Mouse (Mus musculus) CH12.LX (cell line): ENCODE measurements at regions not wholly inside any gene's neighbourhood (a gene's known extent, or its start where the extent isn't known, plus 50 kb on each side); places are given as distances from the start of the nearest gene placed in this dataset.

ENCODE experiments used
- DNase-seq: peaks from one replicate; pipeline ENCODE4 v3.0.0-alpha.2; 2013; ENCODE audit errors: extremely low read depth
- H3K27ac ChIP-seq: 2 replicates; pipeline ENCODE4 v1.5.1; 2012; ENCODE audit warnings: low read depth, mild to moderate bottlenecking, control low read depth, moderate library complexity; ENCODE audit not compliant: insufficient read depth
- H3K27me3 ChIP-seq: replicated peaks from 2 replicates; pipeline ENCODE3; 2012; ENCODE audit warnings: inconsistent platforms
- H3K36me3 ChIP-seq, 2 experiments: replicated peaks in 1 of 2; 2 replicates each; pipeline versions ENCODE3 to v1.6.1; 2012; ENCODE audit warnings: inconsistent platforms in 1 of 2, low read length in 1 of 2, mild to moderate bottlenecking in 1 of 2, mixed read lengths in 1 of 2, moderate library complexity in 1 of 2; ENCODE audit not compliant: control insufficient read depth in 1 of 2, insufficient read depth in 1 of 2
- H3K4me1 ChIP-seq, 2 experiments: 2 replicates each; pipeline ENCODE4 v1.6.1; 2012; ENCODE audit warnings: inconsistent platforms in 1 of 2, moderate library complexity in 1 of 2; ENCODE audit not compliant: insufficient read depth in 2 of 2, control insufficient read depth in 1 of 2
- H3K4me2 ChIP-seq: 2 replicates; pipeline ENCODE4 v1.6.1; 2012; ENCODE audit warnings: low read depth, mild to moderate bottlenecking, control low read depth; ENCODE audit not compliant: poor library complexity, insufficient read depth, severe bottlenecking
- H3K4me3 ChIP-seq, 3 experiments: fragments of 150-350 bp in 1 of 3; sonication (generic) in 1 of 3; replicated peaks in 1 of 3; 2 replicates each; pipeline versions ENCODE3 to v1.5.1; 2011 to 2012; ENCODE audit warnings: low read depth in 2 of 3, low read length in 2 of 3, mild to moderate bottlenecking in 2 of 3, moderate library complexity in 2 of 3, control low read depth in 1 of 3, improper control_type of control experiment in 1 of 3, inconsistent platforms in 1 of 3, mixed read lengths in 1 of 3; ENCODE audit not compliant: poor library complexity in 1 of 3
- H3K79me2 ChIP-seq: replicated peaks from 2 replicates; pipeline ENCODE4 v1.6.1; 2012; ENCODE audit warnings: mild to moderate bottlenecking, moderate library complexity; ENCODE audit not compliant: control insufficient read depth, poor library complexity, insufficient read depth, severe bottlenecking; ENCODE audit errors: extremely low read depth
- H3K9ac ChIP-seq: 2 replicates; pipeline ENCODE4 v1.6.1; 2012; ENCODE audit warnings: low read depth, mild to moderate bottlenecking, control low read depth, moderate library complexity; ENCODE audit not compliant: insufficient read depth
- H3K9me3 ChIP-seq: replicated peaks from 2 replicates; pipeline ENCODE3; 2012; ENCODE audit warnings: low read length, inconsistent platforms, mixed read lengths
- CHD1 ChIP-seq: IDR thresholded peaks from 2 replicates; pipeline ENCODE4 v1.6.1; 2012; ENCODE audit warnings: low read depth, low read length, improper control_type of control experiment, inconsistent platforms
- CHD2 ChIP-seq: IDR thresholded peaks from 2 replicates; pipeline ENCODE4 v1.6.1; 2011; ENCODE audit warnings: low read length, improper control_type of control experiment
- E2F4 ChIP-seq: IDR thresholded peaks from 2 replicates; pipeline ENCODE4 v1.6.1; 2011; ENCODE audit warnings: low read depth, low read length, improper control_type of control experiment; ENCODE audit not compliant: insufficient replicate concordance
- EP300 ChIP-seq: IDR thresholded peaks from 2 replicates; pipeline ENCODE4 v1.6.1; 2011; ENCODE audit warnings: low read length, improper control_type of control experiment
- ETS1 ChIP-seq: conservative IDR thresholded peaks from 2 replicates; pipeline ENCODE4 v1.6.1; 2012; ENCODE audit warnings: low read depth, mild to moderate bottlenecking, inconsistent platforms, low read length, improper control_type of control experiment, moderate library complexity
- GABPA ChIP-seq: IDR thresholded peaks from 2 replicates; pipeline ENCODE4 v1.6.1; 2012; ENCODE audit warnings: low read depth, low read length, improper control_type of control experiment, inconsistent platforms; ENCODE audit not compliant: insufficient replicate concordance
- HCFC1 ChIP-seq: IDR thresholded peaks from 2 replicates; pipeline ENCODE4 v1.6.1; 2012; ENCODE audit warnings: low read depth, mild to moderate bottlenecking, inconsistent platforms, low read length, improper control_type of control experiment
- JUN ChIP-seq: IDR thresholded peaks from 2 replicates; pipeline ENCODE4 v1.6.1; 2011; ENCODE audit warnings: low read depth, mild to moderate bottlenecking, low read length, improper control_type of control experiment, moderate library complexity; ENCODE audit not compliant: insufficient read depth
- JUND ChIP-seq: conservative IDR thresholded peaks from 2 replicates; pipeline ENCODE4 v1.6.1; 2011; ENCODE audit warnings: low read depth, low read length, improper control_type of control experiment
- KAT2A ChIP-seq: IDR thresholded peaks from 2 replicates; pipeline ENCODE4 v1.6.1; 2012; ENCODE audit warnings: low read length, improper control_type of control experiment, inconsistent platforms; ENCODE audit not compliant: insufficient replicate concordance
- MAFK ChIP-seq: IDR thresholded peaks from 2 replicates; pipeline ENCODE4 v1.6.1; 2011; ENCODE audit warnings: low read length, improper control_type of control experiment; ENCODE audit not compliant: insufficient replicate concordance
- MAZ ChIP-seq: IDR thresholded peaks from 2 replicates; pipeline ENCODE4 v1.6.1; 2012; ENCODE audit warnings: low read depth, mild to moderate bottlenecking, inconsistent platforms, low read length, improper control_type of control experiment, moderate library complexity
- MXI1 ChIP-seq: IDR thresholded peaks from 2 replicates; pipeline ENCODE4 v1.6.1; 2011; ENCODE audit warnings: mild to moderate bottlenecking, low read depth, low read length, improper control_type of control experiment
- MYC ChIP-seq: IDR thresholded peaks from 2 replicates; pipeline ENCODE4 v1.6.1; 2011; ENCODE audit warnings: low read depth, mild to moderate bottlenecking, improper control_type of control experiment, low read length
- NELFE ChIP-seq: IDR thresholded peaks from 2 replicates; pipeline ENCODE4 v1.6.1; 2011; ENCODE audit warnings: low read depth, low read length, improper control_type of control experiment
- NRF1 ChIP-seq: IDR thresholded peaks from 2 replicates; pipeline ENCODE4 v1.6.1; 2014; ENCODE audit warnings: low read depth, mild to moderate bottlenecking, inconsistent platforms, low read length, improper control_type of control experiment, moderate library complexity
- PAX5 ChIP-seq: IDR thresholded peaks from 2 replicates; pipeline ENCODE4 v1.6.1; 2012; ENCODE audit warnings: low read length, inconsistent platforms, mixed read lengths
- POLR2A ChIP-seq: IDR thresholded peaks from 2 replicates; pipeline ENCODE4 v1.6.1; 2011; ENCODE audit warnings: low read depth, mild to moderate bottlenecking, improper control_type of control experiment, low read length
- POLR2AphosphoS2 ChIP-seq: IDR thresholded peaks from 2 replicates; pipeline ENCODE4 v1.6.1; 2011; ENCODE audit warnings: low read depth, low read length, improper control_type of control experiment
- TBP ChIP-seq: conservative IDR thresholded peaks from 2 replicates; pipeline ENCODE4 v1.6.1; 2011; ENCODE audit warnings: low read depth, low read length, improper control_type of control experiment
- UBTF ChIP-seq: IDR thresholded peaks from 2 replicates; pipeline ENCODE4 v1.6.1; 2012; ENCODE audit warnings: low read depth, mild to moderate bottlenecking, inconsistent platforms, low read length, improper control_type of control experiment, moderate library complexity
- USF1 ChIP-seq: IDR thresholded peaks from 2 replicates; pipeline ENCODE4 v1.6.1; 2014; ENCODE audit warnings: low read depth, mild to moderate bottlenecking, inconsistent platforms, low read length, improper control_type of control experiment
- ZC3H11A ChIP-seq: IDR thresholded peaks from 2 replicates; pipeline ENCODE4 v1.6.1; 2012; ENCODE audit warnings: low read depth, mild to moderate bottlenecking, inconsistent platforms, low read length, improper control_type of control experiment
- ZKSCAN1 ChIP-seq: IDR thresholded peaks from 2 replicates; pipeline ENCODE4 v1.6.1; 2012; ENCODE audit warnings: low read depth, inconsistent platforms, low read length, improper control_type of control experiment, borderline replicate concordance
- ZNF384 ChIP-seq: IDR thresholded peaks from 2 replicates; pipeline ENCODE4 v1.6.1; 2012; ENCODE audit warnings: low read depth, low read length, improper control_type of control experiment, inconsistent platforms
- dilution Hi-C: fragments of 300-500 bp; cut with MboI; formaldehyde crosslinking; loops from 2 replicates; pipeline ENCODE4 v1.14.3; 2020; ENCODE audit warnings: low sequenced_read_pairs; ENCODE audit not compliant: extremely low pct_unique_long_range_greater_than_20kb, extremely low pct_ligation_motif_present
- in situ Hi-C: fragments of 300-500 bp; cut with MboI; formaldehyde crosslinking; loops from 3 replicates; pipeline ENCODE4 v1.14.3; 2019; ENCODE audit warnings: low sequenced_read_pairs, low pct_ligation_motif_present, low pct_unique_long_range_greater_than_20kb, mixed read lengths

DNA sequence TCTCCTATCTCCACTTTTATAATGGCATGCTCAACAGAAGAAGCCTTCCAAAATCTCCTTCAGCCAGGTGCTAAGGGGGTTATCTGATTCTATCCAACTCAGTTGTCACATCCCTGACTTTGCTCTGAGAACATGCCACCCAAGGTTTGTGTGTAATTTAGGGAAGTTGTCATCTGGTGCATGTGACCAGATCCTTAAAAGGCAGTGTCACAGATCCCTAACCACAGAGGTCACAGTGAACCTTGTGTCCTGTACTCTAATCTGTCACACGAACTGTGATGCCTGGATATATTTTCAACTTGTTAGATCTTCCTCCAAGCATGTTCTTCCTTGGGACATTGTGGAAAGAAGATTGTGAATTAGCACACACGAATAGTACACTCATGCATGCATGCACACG, 189.4 kb upstream of the Plxna2 start:
- H3K4me1 ChIP-seq = no peaks in the 10 kb centered on the region
- in situ Hi-C loops (no loop called here), dilution Hi-C loops (no loop called here)
- no peak overlapping the region for H3K9ac ChIP-seq
- H3K36me3 ChIP-seq = no peaks in the 10 kb centered on the region
- DNase-seq = no peak
- H3K4me2 ChIP-seq = no peak overlapping the region
- H3K4me3 ChIP-seq = no peak overlapping the region
- H3K9me3 ChIP-seq = no peaks in the 10 kb centered on the region
- TF ChIP-seq UBTF (no peak), ZC3H11A (no peak), EP300 (no peak), GABPA (no peak), NRF1 (no peak), JUN (no peak), TBP (no peak), ZNF384 (no peak), CHD1 (no peak), NELFE (no peak), POLR2AphosphoS2 (no peak), KAT2A (no peak), PAX5 (no peak), MAZ (no peak), HCFC1 (no peak)
- H3K27ac ChIP-seq = no peak overlapping the region
- H3K27me3 ChIP-seq = no peaks in the 10 kb centered on the region
- H3K79me2 ChIP-seq = no peaks in the 10 kb centered on the region

DNA sequence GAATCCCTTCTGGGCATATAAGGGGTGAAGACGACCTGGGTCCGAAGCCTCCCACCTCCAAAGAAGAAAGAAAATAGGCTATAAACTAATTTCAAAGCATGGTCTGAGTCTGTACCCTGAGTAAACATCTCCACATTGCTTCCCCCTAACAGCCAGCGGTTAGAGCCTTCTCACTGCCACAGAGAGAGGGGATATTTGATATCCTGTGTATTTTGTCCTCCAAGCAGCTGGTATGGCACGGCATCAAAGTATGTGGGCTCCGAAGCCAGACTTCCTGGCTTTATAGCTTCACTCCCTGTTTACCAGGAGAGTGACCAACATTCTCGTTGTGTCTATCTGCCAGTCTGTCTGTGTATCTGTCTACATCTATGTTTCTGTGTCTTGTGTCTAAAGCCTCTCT, 191.7 kb upstream of the Plxna2 start:
- no peak overlapping the region for H3K9ac ChIP-seq
- no peak overlapping the region for H3K27ac ChIP-seq
- H3K79me2 ChIP-seq = no peaks in the 10 kb centered on the region
- H3K36me3 ChIP-seq = no peaks in the 10 kb centered on the region
- DNase-seq = no peak
- dilution Hi-C loops (no loop called here), in situ Hi-C loops (no loop called here)
- no peaks in the 10 kb centered on the region for H3K4me1 ChIP-seq
- no peak for TF ChIP-seq MAFK
- no peak for TF ChIP-seq KAT2A
- no peak for TF ChIP-seq JUN
- TF ChIP-seq USF1 = no peak
- TF ChIP-seq TBP = no peak
- no peak for TF ChIP-seq CHD2
- TF ChIP-seq ETS1 = no peak
- TF ChIP-seq ZC3H11A = no peak
- no peak for TF ChIP-seq NRF1
- TF ChIP-seq GABPA = no peak
- no peak for TF ChIP-seq UBTF
- TF ChIP-seq JUND = no peak
- TF ChIP-seq CHD1 = no peak
- no peak for TF ChIP-seq E2F4
- TF ChIP-seq HCFC1 = no peak
- TF ChIP-seq MXI1 = no peak
- TF ChIP-seq MYC = no peak
- no peak for TF ChIP-seq POLR2A
- no peak for TF ChIP-seq ZKSCAN1
- no peaks in the 10 kb centered on the region for H3K9me3 ChIP-seq
- no peak overlapping the region for H3K4me2 ChIP-seq
- H3K4me3 ChIP-seq = no peak overlapping the region
- no peaks in the 10 kb centered on the region for H3K27me3 ChIP-seq
